Mouse (Mus musculus) G1E (cell line): ENCODE results near the gene Fam166a. TPM values are rescaled to one million over a fixed set of nuclear protein-coding genes. Genes with fewer than 3 reads are reported as not detected.

Experiments
- ATAC-seq: 2 replicates; pipeline ENCODE4 v1.8.0; 2016; ENCODE audit warnings: mild to moderate bottlenecking; ENCODE audit not compliant: insufficient number of reproducible peaks, poor library complexity, low FRiP score, severe bottlenecking; ENCODE audit errors: extremely low read depth
- DNase-seq: peaks from one replicate; pipeline ENCODE4 v3.0.0; 2012; ENCODE audit warnings: low spot score
- H3K27me3 ChIP-seq: 2 replicates; pipeline ENCODE4 v1.6.1; 2012; ENCODE audit warnings: mild to moderate bottlenecking, low read length, inconsistent platforms; ENCODE audit not compliant: insufficient read depth
- H3K36me3 ChIP-seq: replicated peaks from 2 replicates; pipeline ENCODE3; 2012; ENCODE audit warnings: mild to moderate bottlenecking, inconsistent platforms
- H3K4me1 ChIP-seq: 2 replicates; pipeline ENCODE4 v1.6.1; 2012; ENCODE audit warnings: low read depth, low read length, inconsistent platforms, mixed read lengths; ENCODE audit not compliant: insufficient read depth
- H3K4me3 ChIP-seq: 2 replicates; pipeline ENCODE4 v1.5.1; 2012; ENCODE audit warnings: low read depth, mild to moderate bottlenecking, inconsistent platforms, low read length, moderate library complexity, mixed read lengths
- H3K9me3 ChIP-seq: replicated peaks from 2 replicates; pipeline ENCODE4 v1.6.1; 2012; ENCODE audit warnings: inconsistent platforms
- CTCF ChIP-seq: IDR thresholded peaks from 2 replicates; pipeline ENCODE4 v1.5.1; 2012; ENCODE audit warnings: low read depth, low read length, inconsistent platforms, mixed read lengths
- GATA1 ChIP-seq: IDR thresholded peaks from 2 replicates; pipeline ENCODE4 v1.6.1; 2012; ENCODE audit warnings: borderline replicate concordance, low read length, inconsistent platforms, mixed read lengths
- GATA2 ChIP-seq: IDR thresholded peaks from 2 replicates; pipeline ENCODE4 v1.6.1; 2012; ENCODE audit warnings: low read depth, low read length, inconsistent platforms, borderline replicate concordance
- POLR2AphosphoS5 ChIP-seq: IDR thresholded peaks from 2 replicates; pipeline ENCODE4 v1.6.1; 2012; ENCODE audit warnings: low read depth, low read length, inconsistent platforms; ENCODE audit not compliant: insufficient replicate concordance
- TAL1 ChIP-seq: conservative IDR thresholded peaks from 2 replicates; pipeline ENCODE4 v1.6.1; 2012; ENCODE audit warnings: low read depth, low read length, inconsistent platforms, mixed read lengths
- polyA plus RNA-seq: library from polyadenylated mRNA; stranded (reverse); fragments of >175 nt; gene quantifications from 2 replicates; pipeline ENCODE4 v1.2.3, GENCODE M21; 2012
- total RNA-seq, 2 experiments: library from RNA; stranded (forward) in 1 of 2; stranded (reverse) in 1 of 2; fragments of 200-1000 nt in 1 of 2; fragments of >200 nt in 1 of 2; fragmentation: Nextera tagmentation in 1 of 2; gene quantifications; 2 replicates each; pipeline ENCODE4 v1.2.3; 2014 to 2017

Fam166a gene
- total and polyA plus RNA-seq, 3 experiments = not detected

DNA sequence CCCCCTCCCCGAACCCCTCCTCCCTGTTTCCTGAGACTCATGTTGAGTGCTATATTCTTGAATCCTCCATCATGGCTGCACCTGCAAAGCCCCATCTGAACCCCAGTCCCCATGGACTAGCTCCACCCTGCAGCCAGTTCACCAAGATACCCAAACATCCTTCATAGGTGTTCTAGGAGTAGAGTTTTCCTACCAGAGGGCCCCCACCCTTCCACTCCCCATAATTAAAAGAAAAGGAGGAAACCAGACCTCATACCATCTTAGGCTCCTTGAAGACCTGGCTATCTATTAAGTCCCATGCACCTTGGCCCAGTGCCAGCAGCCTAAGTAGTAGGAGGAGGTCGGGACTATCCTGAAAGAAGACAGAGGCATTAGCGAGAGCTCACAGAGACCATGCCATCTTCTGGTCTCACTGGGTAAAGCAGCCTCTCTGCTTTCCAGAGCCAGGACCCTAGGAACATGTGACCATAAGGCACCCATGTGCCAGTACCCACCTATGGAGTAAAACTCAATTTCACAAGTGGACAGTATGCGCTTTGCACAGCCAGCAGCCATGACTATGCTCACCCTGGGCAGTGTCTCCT, 14.8 kb upstream of the Fam166a start:
- TF ChIP-seq TAL1 = no peak
- TF ChIP-seq GATA1 = no peak
- TF ChIP-seq GATA2 = no peak
- no peak for TF ChIP-seq POLR2AphosphoS5
- no peak for TF ChIP-seq CTCF
- DNase-seq (no peak), ATAC-seq (no peak; the same call in 1 of the 2 replicates)
- peaks cover 32% of the 10 kb centered on the region for H3K4me1 ChIP-seq
- H3K36me3 ChIP-seq = peaks cover 99% of the 10 kb centered on the region
- no peaks in the 10 kb centered on the region for H3K27me3 ChIP-seq
- H3K9me3 ChIP-seq = no peaks in the 10 kb centered on the region
- no peak overlapping the region for H3K4me3 ChIP-seq

DNA sequence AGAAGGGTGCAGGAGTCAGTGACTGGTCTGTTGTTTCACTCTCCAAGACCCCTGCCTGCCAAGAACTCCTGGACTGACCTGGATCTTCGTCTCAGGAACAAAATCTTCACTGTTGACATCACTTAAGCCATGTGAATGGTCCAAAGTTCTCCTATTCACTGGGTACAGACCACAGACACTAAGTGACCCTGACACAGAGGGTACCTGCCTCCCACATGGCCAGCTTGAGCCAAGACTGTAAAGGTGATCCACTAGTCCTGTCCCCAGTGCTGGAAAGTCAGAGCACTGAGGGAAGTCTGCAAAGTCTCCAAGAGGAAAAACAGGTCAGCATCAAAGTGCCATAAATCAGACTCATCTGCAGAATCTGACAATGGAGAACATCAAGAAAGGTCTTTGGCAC, 11.0 kb upstream of the Fam166a start:
- Histone ChIP-seq H3K27me3 (no peaks in the 10 kb centered on the region), H3K9me3 (no peaks in the 10 kb centered on the region), H3K4me1 (peaks cover 53% of the 10 kb centered on the region), H3K36me3 (peaks cover 78% of the 10 kb centered on the region), H3K4me3 (no peak overlapping the region)
- no peak for TF ChIP-seq TAL1
- no peak for TF ChIP-seq POLR2AphosphoS5
- no peak for TF ChIP-seq GATA2
- no peak for TF ChIP-seq GATA1
- TF ChIP-seq CTCF = no peak
- DNase-seq (no peak), ATAC-seq (no peak)

DNA sequence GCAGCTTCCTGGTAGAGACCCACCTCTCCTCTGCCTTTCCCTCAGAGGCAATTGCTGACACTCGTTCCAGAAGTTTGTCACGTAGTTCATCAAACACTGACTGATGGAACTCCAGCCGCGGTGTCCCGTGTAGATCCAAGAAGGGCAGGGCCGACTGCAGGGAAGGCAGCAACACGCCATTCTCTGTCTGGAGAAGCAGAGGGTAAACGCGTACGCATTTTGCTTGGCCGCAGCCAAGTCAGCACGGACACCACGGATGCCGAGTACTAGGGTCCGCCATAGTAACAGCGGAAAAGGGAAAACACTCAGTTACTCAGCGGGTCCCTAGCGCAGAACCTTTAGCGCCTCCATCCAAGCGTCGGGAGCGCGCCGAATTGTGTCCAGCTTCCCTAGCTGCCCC, 7.9 kb upstream of the Fam166a start:
- H3K9me3 ChIP-seq = no peaks in the 10 kb centered on the region
- TF ChIP-seq TAL1 = no peak
- no peak for TF ChIP-seq CTCF
- TF ChIP-seq POLR2AphosphoS5 = no peak
- no peak for TF ChIP-seq GATA2
- TF ChIP-seq GATA1 = no peak
- H3K36me3 ChIP-seq = peaks cover 47% of the 10 kb centered on the region
- H3K4me3 ChIP-seq = peak overlapping the region; percentile 90
- H3K4me1 ChIP-seq = peaks cover 63% of the 10 kb centered on the region
- H3K27me3 ChIP-seq = peaks cover 9% of the 10 kb centered on the region
- DNase-seq = no peak
- ATAC-seq = no peak

GRCm38 (mm10) chr2:25211121-25211670, 7.3 kb upstream of the Fam166a start, which contains the start of gene Nelfb:
Nelfb (minus strand) TSS chr2:25211489.
- no peaks in the 10 kb centered on the region for H3K9me3 ChIP-seq
- peak; percentile 83 for ATAC-seq
- H3K36me3 ChIP-seq = peaks cover 42% of the 10 kb centered on the region
- TF ChIP-seq GATA2 (no peak), GATA1 (no peak), POLR2AphosphoS5 (no peak)
- H3K4me1 ChIP-seq = peaks cover 58% of the 10 kb centered on the region
- peak within 1 kb of the TSS; percentile 90 for H3K4me3 ChIP-seq
- peaks cover 14% of the 10 kb centered on the region for H3K27me3 ChIP-seq
- peak; percentile 91 for DNase-seq

DNA sequence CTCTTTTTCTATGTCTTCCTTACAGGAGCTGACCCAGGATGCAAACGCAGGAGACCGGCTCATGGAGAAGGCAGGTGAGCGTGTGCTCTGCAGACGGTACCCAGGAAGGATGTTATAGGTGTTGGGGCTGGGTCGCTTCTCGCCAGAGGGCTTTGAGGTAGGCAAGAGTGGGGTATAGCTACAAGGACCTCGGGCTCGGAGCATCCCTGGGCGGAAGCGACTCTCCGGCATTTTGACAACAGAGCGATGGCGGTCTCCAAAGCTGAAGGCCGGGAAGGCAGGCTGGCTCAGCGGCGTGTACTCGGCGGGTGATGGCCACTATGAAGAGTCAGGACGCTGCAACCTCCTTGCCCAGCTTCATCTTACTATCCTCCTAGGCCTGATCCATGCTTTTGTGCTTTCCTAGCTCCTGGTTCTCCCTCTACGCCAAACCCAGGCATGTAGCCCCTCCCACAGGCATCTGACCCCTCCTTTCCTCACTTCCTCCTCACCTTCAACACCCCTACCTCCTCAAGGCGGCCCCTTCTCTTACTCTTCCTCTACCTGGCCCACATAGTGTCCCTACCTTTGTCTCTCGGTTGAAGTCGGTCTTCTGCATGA, 5.2 kb upstream of the Fam166a start:
- Histone ChIP-seq H3K4me3 (no peak overlapping the region), H3K9me3 (no peaks in the 10 kb centered on the region), H3K36me3 (peaks cover 20% of the 10 kb centered on the region), H3K4me1 (peaks cover 42% of the 10 kb centered on the region), H3K27me3 (peaks cover 17% of the 10 kb centered on the region)
- ATAC-seq = no peak
- DNase-seq = no peak
- TF ChIP-seq TAL1 (no peak), POLR2AphosphoS5 (no peak), CTCF (no peak), GATA1 (no peak), GATA2 (no peak)

GRCm38 (mm10) chr2:25214444-25214843, 4.1 kb upstream of the Fam166a start, which contains the start of gene Stpg3:
Stpg3 (minus strand) TSS chr2:25214637.
- TF ChIP-seq TAL1 = no peak
- TF ChIP-seq CTCF = no peak
- TF ChIP-seq POLR2AphosphoS5 = no peak
- no peak for TF ChIP-seq GATA2
- TF ChIP-seq GATA1 = no peak
- no peak within 1 kb of the TSS for H3K4me3 ChIP-seq
- H3K9me3 ChIP-seq = no peaks in the 10 kb centered on the region
- DNase-seq (no peak), ATAC-seq (no peak)
- H3K4me1 ChIP-seq = peaks cover 38% of the 10 kb centered on the region
- peaks cover 19% of the 10 kb centered on the region for H3K27me3 ChIP-seq
- H3K36me3 ChIP-seq = peaks cover 11% of the 10 kb centered on the region
